Mouse (Mus musculus) spleen, adult 12 weeks (tissue): ENCODE measurements around the gene Gm49378.

Experiments
- DNase-seq: peaks from one replicate; pipeline ENCODE4 v3.0.0; 2022; ENCODE audit warnings: low spot score

Gene Gm49378

GRCm38 (mm10) chr14:55589771-55590448, 47.8 kb downstream of the Gm49378 start:
- DNase-seq, result no peak

GRCm38 (mm10) chr14:55589271-55589670, 48.4 kb downstream of the Gm49378 start:
- no peak for DNase-seq

GRCm38 (mm10) chr14:55586149-55586548, 51.5 kb downstream of the Gm49378 start:
- DNase-seq, result no peak

GRCm38 (mm10) chr14:55585566-55585960, 52.1 kb downstream of the Gm49378 start:
- peak; percentile 49 for DNase-seq

GRCm38 (mm10) chr14:55584702-55585565, 52.8 kb downstream of the Gm49378 start, which contains the start of gene Emc9:
TSS of gene Emc9 (minus strand) at chr14:55585302.
- DNase-seq, result peak; percentile 78

- no peak for DNase-seq
These were observed 53.4 kb downstream of the Gm49378 start for GRCm38 (mm10) chr14:55584303-55584701.

GRCm38 (mm10) chr14:55581981-55582681, 55.6 kb downstream of the Gm49378 start:
- DNase-seq, result no peak

- no peak for DNase-seq
These were observed 57.0 kb downstream of the Gm49378 start for GRCm38 (mm10) chr14:55580731-55581130.

- no peak for DNase-seq
These were observed 57.9 kb downstream of the Gm49378 start for GRCm38 (mm10) chr14:55579511-55580496.
